16 mouse cellular contexts compared by ENCODE assay signal in genomic region chr2:154920896-154921295, GRCm38 (mm10). TPM values are rescaled to one million over a fixed set of nuclear protein-coding genes. Genes with fewer than 3 reads are reported as not detected.
A peak's percentile ranks its signal among the peaks of the same experiment; 100 is the strongest.
DNase-seq lines count a peak whose midpoint lies in the region.
"Had no signal": no experiment of that assay in that cellular context is flagged by ENCODE, and none has a peak within 500 bp of the region (broad histone marks: within the 10 kb centered on the region; RNA-seq: fewer than 3 reads in every experiment).

No protein-coding gene starts in this region.

- DNase-seq in cerebellum, postnatal 10 days: peak; percentile 74 to 77
- DNase-seq in cerebellum, adult 8-10 months: no peak
- DNase-seq in heart, adult 11 months: peak; percentile 87
- no peak for DNase-seq in heart, postnatal 14 days
- DNase-seq in left cerebral cortex, postnatal 4 days: peak; percentile 67
- DNase-seq in left cerebral cortex, adult 9 months (ENCODE audit: low spot score in 2 of 2): no peak
- peak; percentile 56 for DNase-seq in retina, postnatal 1 day
- no peak for DNase-seq in retina, embryonic 14.5 days (ENCODE audit: low spot score)
- DNase-seq: adrenal gland, adult 8-10 months; adrenal gland, postnatal 14 days; adrenal gland, postnatal 36 days; B cell, adult 2 months; cerebellum, adult 11-12 months; cerebellum, adult 2 months; cerebellum, postnatal 25 days; forebrain, postnatal 0 days had no signal

- intact Hi-C loops in heart, postnatal 14 days (cut with DNase I): loop anchor here (2.0 kb wide), 1 partner anchor 50 kb away; no protein-coding TSS in a partner anchor
- intact Hi-C loops in left cerebral cortex, postnatal 4 days (cut with DNase I): no loop called here

RNA-seq across cellular contexts. Expression of gene Eif2s2, which starts 28.2 kb away (rescaled TPM):
- 10 to 100 TPM; 51.6 to 54.7 TPM for total RNA-seq in heart, postnatal 14 days (2021)
- 10 to 100 TPM; 94.1 to 99.9 TPM for total RNA-seq in left cerebral cortex, postnatal 4 days (2021)

Comparison
In these comparisons a context has a peak if more than half of its experiments do, and no peak if none do; other contexts are left out.
1. DNase-seq: peak in cerebellum, postnatal 10 days (2 of 2), heart, adult 11 months (single experiment), left cerebral cortex, postnatal 4 days (single experiment) and retina, postnatal 1 day (single experiment); none in cerebellum, adult 8-10 months (single experiment), heart, postnatal 14 days (0 of 2), left cerebral cortex, adult 9 months (0 of 2) and retina, embryonic 14.5 days (single experiment).